Mouse (Mus musculus) spleen, embryonic (tissue): Measurements from ENCODE around the gene Adprh.
"Not testable (repeated sequence)": the region's sequence is repeated elsewhere in the genome, so short reads cannot be mapped to it uniquely, and the experiment has no call there.

Experiments used
- CTCF ChIA-PET: fragments of 350-600 bp; sonication (Branson Sonifier 250); formaldehyde crosslinking; loops from one replicate; lab custom pipeline; 2022; lab: Charles Lee

Adprh gene

DNA sequence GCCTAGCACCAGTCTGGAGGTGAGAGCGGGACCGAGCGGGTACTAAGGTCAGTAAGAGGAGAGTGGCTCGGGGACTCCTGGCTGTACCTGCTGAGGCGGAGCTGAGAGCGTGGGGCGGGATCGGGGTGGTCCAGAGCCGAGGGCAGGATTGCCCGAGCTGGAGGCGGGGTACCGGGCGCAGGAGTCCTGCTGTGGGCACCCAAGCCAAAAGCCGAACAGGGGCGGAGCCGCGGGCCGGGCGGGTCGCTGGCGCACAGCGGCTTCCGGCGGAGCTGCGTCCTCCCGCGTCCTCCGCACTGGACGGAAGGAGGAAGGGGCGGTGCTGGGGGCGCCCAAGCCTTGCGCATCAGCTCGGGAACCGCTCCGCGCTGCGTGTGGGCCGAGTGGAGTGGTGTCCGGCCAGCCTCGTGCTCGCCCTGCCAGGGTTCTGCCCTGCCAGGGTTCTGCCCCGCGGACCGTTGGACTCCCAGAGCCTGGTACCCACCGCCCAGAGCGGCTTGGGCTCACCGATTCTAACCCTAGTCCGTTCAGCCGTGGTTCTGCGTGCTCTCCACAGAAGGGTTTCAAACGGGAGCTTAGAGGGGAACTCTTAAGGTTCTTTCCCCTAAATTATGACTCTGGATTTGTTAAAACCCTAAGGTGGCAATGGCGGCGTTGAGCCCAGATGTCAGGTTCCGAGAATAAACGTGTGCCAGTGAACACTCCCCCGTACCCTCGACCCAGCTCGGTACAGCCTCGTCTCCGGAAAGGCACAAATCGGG lies at the start of gene Adprh:
Gene Adprh (minus strand): TSS at position 262 of the 761 bp plus-strand sequence.
- CTCF ChIA-PET: no interaction called here

DNA sequence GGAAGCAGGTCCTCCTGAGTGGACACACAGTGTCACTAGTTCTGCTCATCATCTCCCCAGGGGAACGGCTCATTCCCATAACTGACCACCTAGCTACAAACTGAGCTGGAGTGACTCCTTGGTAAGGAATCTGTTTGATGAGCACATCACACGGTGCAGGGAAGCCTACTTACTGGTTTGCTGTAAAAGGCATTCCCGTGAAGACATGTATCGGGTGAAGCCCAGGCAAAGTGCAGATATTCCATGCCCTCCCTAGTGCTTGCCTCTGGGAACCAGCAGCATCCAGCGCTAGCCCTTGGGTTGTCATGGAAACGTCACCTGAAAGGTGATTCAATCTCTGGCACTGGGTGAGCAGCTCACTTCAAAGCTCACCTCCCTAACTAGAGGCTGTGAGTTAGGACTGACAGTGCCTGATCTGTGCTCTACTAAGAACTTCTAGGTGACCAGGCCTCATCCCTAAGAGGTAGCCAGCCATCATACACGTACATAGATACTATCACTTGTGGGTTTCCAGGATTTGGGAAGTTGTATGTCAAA lies 44.2 kb upstream of the Adprh start:
- CTCF ChIA-PET: no interaction called here

DNA sequence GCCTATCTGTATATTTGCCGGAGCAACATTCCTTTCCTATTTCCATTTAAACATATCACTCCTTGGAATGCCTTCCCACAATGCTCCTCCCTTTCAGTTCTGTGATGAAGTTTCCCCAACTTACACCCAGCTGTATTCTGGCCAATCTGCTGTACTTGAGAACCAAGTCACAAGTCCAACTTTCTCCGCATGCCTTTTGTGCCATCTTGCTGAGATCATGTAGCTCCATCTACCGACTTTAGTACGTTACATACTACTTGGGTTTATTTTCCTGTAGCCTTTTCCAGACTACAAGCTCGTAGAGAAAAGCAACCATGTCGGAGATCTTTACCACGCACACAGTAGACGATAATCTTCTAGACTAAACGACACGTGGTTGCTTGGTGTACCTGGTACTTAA lies 41.4 kb upstream of the Adprh start:
- CTCF ChIA-PET: no interaction called here

DNA sequence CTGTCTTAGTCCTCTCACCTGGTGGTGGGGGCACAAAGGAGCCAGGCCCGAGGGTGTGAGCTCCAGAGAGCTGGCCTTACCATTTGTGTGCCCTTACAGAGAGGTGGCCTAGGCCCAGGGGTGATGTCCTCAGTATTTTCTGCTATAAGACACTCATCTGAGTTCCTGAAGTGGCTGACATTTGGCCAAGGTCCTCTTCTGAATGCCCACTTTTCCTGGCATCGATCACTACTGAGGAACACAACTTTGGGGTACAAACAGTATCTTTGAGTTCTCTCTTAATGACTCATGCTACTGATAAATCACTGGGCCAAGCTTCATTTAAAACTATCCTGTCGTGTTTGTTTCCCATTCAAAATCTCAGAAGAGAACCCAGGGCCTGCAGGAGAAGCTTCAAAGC lies 40.0 kb upstream of the Adprh start:
- CTCF ChIA-PET: no interaction called here

DNA sequence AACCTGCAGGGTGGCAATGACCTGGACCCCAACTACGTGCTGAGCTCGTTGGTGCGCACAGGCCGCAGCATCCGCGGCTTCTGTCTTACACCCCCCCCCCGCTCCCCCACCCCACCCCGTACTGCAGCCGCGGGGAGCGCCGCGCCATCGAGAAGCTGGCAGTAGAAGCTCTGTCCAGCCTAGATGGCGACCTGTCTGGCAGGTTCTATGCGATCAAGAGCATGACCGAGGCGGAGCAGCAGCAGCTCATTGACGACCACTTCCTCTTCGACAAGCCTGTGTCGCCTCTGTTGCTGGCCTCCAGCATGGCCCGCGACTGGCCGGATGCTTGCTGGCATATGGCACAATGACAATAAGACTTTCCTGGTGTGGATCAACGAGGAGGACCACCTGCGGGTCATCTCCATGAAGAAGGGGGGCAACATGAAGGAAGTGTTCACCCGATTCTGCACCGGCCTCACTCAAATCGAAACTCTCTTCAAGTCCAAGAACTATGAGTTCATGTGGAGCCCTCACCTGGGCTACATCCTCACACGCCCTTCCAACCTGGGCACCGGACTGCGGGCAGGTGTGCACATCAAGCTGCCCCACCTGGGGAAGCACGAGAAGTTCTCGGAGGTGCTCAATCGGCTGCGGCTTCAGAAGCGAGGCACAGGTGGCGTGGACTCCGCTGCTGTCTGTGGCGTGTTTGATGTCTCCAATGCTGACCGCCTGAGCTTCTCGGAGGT lies 31.2 kb upstream of the Adprh start:
- CTCF ChIA-PET: interaction anchor here (0.5 to 1.1 kb wide), 3 partner anchors 107 to 208 kb away, joined by 3 read pairs; no protein-coding TSS in a partner anchor

DNA sequence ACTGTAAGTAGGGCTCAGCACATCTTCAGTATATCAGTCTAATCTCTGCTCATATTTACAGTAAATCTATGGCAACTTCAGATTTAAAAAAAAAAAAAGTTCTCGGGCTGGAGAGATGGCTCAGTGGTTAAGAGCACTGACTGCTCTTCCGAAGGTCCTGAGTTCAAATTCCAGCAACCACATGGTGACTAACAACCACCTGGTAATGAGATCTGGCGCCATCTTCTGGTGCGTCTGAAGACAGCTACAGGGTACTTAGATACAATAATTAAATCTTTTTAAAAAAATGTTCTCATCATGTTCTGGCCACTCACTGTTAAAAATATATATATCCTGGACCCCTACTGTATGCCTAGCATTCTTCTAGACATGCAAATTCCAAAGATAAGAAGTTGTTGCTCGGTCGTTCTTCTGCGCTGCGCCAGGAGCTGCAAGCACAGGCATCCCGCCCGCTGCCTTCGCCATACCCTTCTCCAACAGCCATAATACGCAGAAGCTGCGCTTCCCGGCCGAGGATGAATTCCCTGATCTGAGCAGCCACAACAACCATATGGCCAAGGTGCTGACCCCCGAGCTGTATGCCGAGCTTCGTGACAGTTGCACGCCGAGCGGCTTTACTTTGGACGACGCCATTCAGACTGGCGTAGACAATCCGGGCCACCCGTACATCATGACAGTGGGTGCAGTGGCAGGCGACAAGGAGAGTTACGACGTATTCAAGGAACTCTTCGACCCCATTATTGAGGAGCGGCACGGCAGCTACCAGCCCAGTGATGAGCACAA lies 30.5 kb upstream of the Adprh start:
- CTCF ChIA-PET: interaction anchor here (0.7 to 1.1 kb wide), 3 partner anchors 14 to 155 kb away, joined by 3 to 6 read pairs (median 4); no protein-coding TSS in a partner anchor

DNA sequence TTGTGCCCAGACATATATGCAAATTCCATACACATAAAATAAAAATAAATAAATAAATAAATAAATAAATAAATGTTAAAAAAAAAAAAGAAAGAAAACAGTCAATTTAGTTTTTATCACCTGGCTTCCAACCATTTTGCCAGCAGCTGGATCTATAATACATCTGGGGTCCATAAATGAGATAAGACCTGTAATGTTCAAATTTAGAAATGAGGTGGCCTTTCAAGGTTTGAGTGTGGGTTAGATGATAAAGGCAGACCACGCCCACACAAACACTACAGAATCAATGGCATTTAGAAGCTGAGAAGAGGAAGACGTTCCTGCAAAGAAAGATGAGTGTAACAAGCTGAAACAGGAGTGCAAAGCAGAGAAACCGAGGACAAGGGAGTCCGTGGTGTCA lies 28.8 kb upstream of the Adprh start:
- CTCF ChIA-PET: interaction anchor here (1.4 kb wide), 1 partner anchor 20 kb away, joined by 3 read pairs; no protein-coding TSS in a partner anchor

DNA sequence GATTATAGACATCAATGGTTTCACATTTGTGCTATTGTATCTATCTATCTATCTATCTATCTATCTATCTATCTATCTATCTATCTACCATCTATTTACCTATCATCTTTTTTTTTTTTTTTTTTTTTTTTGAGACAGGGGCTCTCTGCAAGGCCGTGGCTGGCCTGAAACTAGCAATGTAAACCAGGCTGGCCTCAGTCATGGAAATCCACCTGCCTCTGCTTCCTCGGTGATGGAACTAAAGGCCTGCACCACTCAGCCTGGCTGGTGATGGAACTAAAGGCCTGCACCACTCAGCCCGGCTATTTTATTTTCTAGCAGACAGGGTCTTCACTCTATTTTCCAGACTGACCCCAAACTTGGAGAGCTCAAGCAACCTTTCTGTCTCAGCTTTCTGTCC lies 25.8 kb upstream of the Adprh start:
- CTCF ChIA-PET: no interaction called here

DNA sequence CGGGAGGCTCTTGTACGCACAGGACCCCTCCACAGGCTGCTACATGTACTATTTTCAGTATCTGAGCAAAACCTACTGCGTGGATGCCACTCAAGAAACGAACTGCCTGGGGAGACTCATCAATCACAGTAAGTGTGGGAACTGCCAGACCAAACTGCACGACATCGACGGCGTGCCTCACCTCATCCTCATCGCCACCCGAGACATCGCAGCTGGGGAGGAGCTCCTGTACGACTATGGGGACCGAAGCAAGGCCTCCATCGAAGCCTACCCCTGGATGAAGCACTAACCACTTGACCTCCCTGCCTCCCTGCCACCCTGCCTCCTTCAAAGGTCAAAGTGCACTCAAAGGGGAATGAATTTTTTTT lies 24.7 kb upstream of the Adprh start:
- CTCF ChIA-PET: not testable (repeated sequence)

DNA sequence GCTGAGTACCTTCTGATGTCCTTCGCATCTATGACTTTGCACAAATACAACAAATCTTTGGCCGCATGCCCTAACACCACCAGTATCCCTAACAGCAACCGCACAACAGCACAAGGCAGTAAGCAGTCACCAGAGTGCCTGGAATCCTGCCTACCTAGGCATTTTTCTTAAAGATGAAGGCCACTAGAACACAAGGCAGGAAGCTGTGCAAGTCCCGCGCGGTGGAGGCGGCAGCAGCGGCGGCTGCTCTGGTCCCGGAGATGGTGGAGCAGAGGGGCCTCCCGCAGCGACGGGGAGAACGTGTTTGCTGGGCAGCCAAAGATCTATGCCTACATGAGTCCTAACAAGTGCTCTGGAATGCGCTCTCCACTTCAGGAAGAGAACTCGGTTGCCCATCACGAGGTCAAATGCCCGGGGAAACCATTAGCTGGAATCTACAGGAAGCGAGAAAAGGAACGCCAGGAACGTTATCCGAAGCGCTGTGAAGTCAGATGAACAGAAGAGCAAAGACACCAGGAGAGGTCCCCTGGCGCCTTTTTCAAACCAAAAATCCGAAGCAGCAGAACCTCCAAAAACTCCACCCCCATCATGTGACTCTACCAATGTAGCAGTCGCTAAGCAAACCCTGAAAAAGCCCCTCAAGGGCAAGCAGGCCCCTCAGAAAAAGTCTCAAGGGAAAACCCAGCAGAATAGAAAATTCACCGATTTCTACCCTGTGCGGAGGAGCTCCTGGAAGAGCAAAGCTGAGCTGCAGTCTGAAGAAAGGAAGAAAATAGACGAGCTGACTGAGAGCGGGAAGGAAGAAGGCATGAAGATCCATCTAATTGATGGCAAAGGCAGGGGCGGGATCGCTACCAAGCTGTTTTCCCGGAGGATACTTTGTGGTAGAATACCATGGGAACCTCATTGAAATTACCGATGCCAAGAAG lies 24.1 kb upstream of the Adprh start:
- CTCF ChIA-PET: interaction anchor here (0.6 kb wide), 2 partner anchors 70 to 385 kb away, joined by 3 to 4 read pairs; no protein-coding TSS in a partner anchor

DNA sequence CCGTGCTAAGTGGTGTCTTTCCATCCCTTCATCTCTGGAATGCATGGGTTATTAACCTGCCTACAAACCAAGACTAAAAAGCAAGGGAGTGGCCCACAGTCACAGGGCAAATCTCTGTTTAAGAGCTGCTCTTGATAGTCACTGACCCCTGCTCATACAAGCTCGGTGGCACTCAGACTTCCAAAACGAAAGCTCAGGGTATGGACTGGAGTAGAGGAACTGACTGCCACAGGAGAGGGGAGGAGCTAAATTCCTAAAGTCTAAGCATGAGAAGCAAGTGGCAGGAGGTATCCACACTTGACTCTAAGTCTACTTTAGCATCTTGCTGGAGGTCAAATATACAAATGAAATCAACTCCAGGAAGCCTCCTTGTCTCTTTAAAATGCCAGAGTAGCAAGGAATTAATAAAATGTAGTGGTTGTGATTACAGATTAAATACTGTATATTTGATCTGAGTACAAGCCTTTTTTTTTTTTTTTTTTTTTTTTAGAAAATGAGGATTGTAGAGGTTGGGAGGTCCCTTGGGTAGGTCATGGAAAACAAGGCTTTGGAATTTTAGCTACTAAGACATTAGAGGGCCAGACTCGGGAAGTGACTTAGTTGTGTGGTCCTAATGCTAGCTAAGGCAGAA lies 23.3 kb upstream of the Adprh start:
- CTCF ChIA-PET: interaction anchor here (0.6 kb wide), 1 partner anchor 384 kb away, joined by 4 read pairs; no protein-coding TSS in a partner anchor

DNA sequence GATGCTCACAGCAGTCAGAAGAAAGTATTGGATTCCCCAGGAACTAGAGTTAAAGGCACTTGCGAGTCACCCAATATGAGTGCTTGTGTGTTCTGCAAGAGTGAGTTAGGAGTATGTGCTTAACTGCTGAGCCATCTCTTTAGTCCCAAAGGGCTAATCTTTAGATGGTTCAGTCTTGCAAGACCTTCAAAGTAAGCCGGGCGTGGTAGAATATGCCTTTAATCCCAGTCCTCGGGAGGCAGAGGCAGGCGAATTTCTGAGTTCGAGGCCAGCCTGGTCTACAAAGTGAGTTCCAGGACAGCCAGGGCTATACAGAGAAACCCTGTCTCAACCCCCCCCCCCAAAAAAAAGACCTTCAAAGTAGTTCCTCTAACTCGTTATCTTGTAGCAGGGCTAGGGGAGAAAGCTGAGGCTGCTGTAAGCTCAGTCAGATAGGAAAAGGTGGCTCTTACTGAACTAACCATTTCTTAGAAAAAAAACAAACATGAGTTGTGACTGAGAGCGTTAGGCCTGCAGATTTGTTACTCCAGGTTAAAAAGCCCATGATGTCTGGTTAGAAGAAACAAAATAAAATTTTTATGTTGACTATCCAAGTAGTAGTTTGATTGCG lies 22.3 kb upstream of the Adprh start:
- CTCF ChIA-PET: no interaction called here

DNA sequence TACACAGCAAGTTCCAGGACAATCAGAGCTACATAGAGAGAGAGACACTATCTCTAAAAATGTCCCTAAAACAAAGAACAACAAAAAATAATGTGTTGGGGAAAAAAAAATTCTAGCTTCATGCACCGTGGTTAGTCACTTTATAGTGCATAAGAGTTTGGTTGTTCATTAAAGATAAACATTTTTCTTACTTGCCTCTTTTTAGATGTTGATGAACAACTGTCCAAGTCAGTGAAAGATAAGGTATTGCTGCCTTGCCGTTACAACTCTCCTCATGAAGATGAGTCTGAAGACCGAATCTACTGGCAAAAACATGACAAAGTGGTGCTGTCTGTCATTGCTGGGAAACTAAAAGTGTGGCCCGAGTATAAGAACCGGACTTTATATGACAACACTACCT lies 21.2 kb upstream of the Adprh start:
- CTCF ChIA-PET: no interaction called here

DNA sequence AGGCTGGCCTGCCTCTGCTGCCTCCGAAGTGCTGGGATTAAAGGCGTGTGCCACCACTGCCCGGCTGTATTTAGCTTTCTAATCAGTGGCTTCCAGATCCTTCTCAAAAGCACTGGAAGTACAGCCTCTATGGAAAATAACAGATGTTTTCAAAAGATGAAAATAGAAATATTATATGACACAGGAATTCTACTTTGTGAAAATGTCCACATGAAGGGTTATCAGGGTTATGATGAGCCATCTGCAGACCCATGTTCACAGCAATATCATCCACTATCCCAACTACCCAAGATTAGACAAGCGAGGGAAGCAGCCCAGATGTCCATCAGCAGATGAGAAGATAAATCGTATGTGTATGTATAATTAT lies 20.0 kb upstream of the Adprh start:
- CTCF ChIA-PET: no interaction called here

DNA sequence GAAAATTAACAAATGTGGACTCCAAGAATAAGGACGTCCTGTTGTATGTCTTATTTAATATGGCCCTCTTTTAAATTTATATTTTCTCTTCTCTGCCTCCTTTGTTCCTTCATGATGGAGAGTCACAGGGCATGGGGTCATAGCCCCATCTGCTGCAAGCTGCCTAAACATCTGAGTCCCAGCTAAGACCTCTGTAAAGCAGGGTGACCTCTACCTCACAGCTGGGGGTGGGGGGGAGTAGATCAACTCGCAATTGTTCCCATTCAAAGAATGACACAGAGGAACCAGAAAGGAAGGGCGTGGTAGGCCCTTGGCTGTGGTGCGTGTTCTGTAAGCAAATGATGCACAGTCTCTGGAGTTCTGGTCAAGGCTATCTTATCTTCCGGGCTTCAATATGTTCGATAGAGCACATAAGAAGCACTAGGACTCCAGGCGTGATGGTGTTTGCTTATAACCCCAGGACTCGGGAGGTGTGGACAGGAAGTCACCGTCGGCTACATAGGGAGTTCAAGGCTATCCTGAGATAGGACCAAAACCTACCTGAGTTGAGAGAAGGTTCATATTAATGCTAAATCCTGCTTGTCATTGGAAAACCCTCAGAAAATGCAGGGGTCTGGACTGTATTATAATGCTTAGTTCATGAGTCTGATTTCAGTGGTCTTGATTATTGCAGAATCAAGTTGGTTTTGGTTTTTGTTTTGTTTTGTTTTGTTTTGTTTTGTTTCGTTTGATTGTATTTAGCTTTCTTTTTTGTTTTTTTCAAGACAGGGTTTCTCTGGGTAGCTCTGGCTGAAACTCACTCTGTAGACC lies 19.4 kb upstream of the Adprh start:
- CTCF ChIA-PET: interaction anchor here (0.8 kb wide), 1 partner anchor 15 kb away, joined by 5 read pairs; no protein-coding TSS in a partner anchor

DNA sequence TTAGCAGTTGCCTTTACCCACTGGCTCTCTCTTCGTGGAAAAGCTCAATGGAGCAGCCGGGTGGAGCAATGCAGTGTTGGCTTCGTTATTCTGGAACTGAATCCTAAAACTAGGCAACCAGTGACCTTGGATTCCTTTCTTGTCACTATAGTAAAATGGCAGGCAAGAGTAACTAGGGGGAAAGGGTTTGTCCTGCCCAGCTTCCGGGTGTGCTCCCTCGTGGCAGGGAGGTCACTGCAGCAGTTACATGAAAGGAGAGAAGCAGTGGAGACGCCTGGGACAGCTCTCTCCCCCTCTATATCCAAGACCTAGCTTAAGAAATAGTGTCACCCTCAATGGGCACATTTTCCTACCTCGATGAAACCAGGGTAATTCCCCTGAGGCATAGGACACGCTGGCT lies 16.9 kb upstream of the Adprh start:
- CTCF ChIA-PET: interaction anchor here (0.5 kb wide), 2 partner anchors 13 to 61 kb away, joined by 4 to 5 read pairs; no protein-coding TSS in a partner anchor

DNA sequence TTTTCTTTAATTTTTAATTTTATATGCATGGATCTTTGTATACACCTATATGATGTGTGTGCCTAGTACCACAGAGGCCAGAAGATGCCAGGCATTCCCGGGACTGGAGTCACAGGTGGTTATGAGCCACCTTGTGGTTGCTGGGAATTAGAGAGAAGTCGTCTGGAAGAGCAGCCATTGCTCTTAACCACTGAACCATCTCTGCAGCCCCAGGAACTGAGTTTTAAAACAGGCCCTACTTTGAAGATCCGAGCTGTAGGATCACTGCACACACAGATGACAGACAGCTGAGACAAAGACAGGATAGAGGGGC lies 16.2 kb upstream of the Adprh start:
- CTCF ChIA-PET: interaction anchor here (0.5 kb wide), 1 partner anchor 14 kb away, joined by 4 read pairs; no protein-coding TSS in a partner anchor

DNA sequence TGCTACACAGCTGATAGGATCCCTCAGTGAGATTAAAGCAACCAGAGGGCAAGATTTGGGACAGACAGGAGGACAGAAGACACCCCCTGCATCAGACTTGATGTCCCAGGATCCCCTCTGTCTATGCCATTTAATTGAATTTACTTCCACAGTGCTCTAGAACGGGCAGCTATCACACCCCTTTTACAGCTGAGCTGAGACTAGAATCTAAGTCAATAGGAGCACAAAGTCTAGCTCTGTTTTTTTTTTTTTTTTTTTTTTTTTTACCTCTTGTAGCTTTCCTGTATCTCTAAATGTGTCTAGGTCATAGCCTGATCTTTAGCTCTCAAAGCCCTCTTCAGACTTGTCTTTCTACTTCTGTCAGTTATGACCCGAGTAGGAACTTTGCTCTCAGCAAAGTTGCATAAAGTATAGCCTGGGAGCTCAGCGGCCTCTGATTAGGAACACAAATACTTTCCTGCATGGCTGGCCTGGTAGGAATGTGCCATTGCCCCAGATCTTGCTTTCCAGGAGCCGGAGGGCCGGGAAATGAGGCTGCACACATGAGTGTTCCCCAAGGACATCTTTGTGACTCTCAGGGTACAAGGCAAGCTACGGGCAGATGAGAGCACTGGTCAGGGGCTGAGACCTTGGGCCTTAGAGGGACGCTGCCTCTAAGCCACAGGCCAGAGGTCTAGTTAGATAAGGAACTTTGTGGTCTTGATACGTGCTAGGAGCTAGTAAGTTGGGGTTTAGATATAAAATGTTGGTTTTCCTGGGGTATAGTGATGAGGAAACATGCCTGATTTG lies 15.6 kb upstream of the Adprh start:
- CTCF ChIA-PET: no interaction called here
